Mouse (Mus musculus) lung, postnatal 0 days (tissue): ENCODE data around the gene Arhgef28. TPM values are rescaled to one million over a fixed set of nuclear protein-coding genes. Genes with fewer than 3 reads are reported as not detected.

Experiments used
- ATAC-seq: fragments of 200-750 bp; cut with Nextera tagmentation; 2 replicates; pipeline ENCODE4 v1.8.0; 2017; ENCODE audit warnings: moderate library complexity
- DNase-seq: peaks from one replicate; pipeline ENCODE4 v3.0.0-alpha.2; 2016; ENCODE audit warnings: low spot score
- H3K27ac ChIP-seq: fragments of 300-500 bp; sonication (generic); 2 replicates; pipeline ENCODE4 v1.5.1; 2014; ENCODE audit warnings: antibody characterized with exemption, mild to moderate bottlenecking, low read length, mixed read lengths
- H3K27me3 ChIP-seq: fragments of 300-500 bp; sonication (generic); replicated peaks from 2 replicates; pipeline ENCODE4 v1.6.1; 2014; ENCODE audit warnings: low read length, mixed read lengths; ENCODE audit not compliant: insufficient read depth
- H3K36me3 ChIP-seq: fragments of 300-500 bp; sonication (generic); 2 replicates; pipeline ENCODE4 v1.6.1; 2014; ENCODE audit warnings: low read length, mixed read lengths; ENCODE audit not compliant: insufficient read depth
- H3K4me1 ChIP-seq: fragments of 300-500 bp; sonication (generic); 2 replicates; pipeline ENCODE4 v1.6.1; 2014; ENCODE audit warnings: antibody characterized with exemption, low read depth, low read length, mixed read lengths; ENCODE audit not compliant: insufficient read depth
- H3K4me2 ChIP-seq: fragments of 300-500 bp; sonication (generic); replicated peaks from 2 replicates; pipeline ENCODE4 v1.6.1; 2014; ENCODE audit warnings: low read depth, mild to moderate bottlenecking, low read length, moderate library complexity, mixed read lengths
- H3K4me3 ChIP-seq: fragments of 300-500 bp; sonication (generic); 2 replicates; pipeline ENCODE4 v1.5.1; 2014; ENCODE audit warnings: low read depth, low read length
- H3K9ac ChIP-seq: fragments of 300-500 bp; sonication (generic); replicated peaks from 2 replicates; pipeline ENCODE4 v1.6.1; 2014; ENCODE audit warnings: low read depth, mild to moderate bottlenecking
- H3K9me3 ChIP-seq: fragments of 300-500 bp; sonication (generic); 2 replicates; pipeline ENCODE4 v1.6.1; 2016; ENCODE audit warnings: low read length, mixed read lengths
- CTCF ChIP-seq: IDR thresholded peaks from 2 replicates; pipeline ENCODE4 v1.5.1; 2016; ENCODE audit warnings: antibody characterized with exemption, mild to moderate bottlenecking
- EP300 ChIP-seq: IDR thresholded peaks from 2 replicates; pipeline ENCODE4 v1.6.1; 2016; ENCODE audit warnings: antibody characterized with exemption, mild to moderate bottlenecking, control low read depth
- WGBS: fragments of 180-500 bp; shearing (Covaris S2); extraction: QIAGEN DNeasy Blood & Tissue Kit; methylation state at CpG from one replicate; pipeline ENCODE4 v1.1.7; 2014; 5-methylcytosine and 5-hydroxymethylcytosine counted together
- polyA plus RNA-seq: library from polyadenylated mRNA; unstranded; fragments of >200 nt; fragmentation: Nextera tagmentation; extraction: Ambion mirVana; gene quantifications from 2 replicates; pipeline ENCODE4 v1.2.1, GENCODE M21; 2015

The Arhgef28 gene
- 42.9 and 53.0 TPM in 2 replicates for polyA plus RNA-seq

GRCm38 (mm10) chr13:98205771-98206545, at the start of gene Arhgef28:
TSS of gene Arhgef28 (minus strand) at chr13:98206439.
- TF ChIP-seq EP300 (no peak), CTCF (peak; percentile 69)
- DNase-seq = peak; percentile 86
- H3K4me1 ChIP-seq = no peaks in the 10 kb centered on the region
- no peaks in the 10 kb centered on the region for H3K36me3 ChIP-seq
- H3K4me2 ChIP-seq = peak within 1 kb of the TSS; percentile 89
- peak within 1 kb of the TSS; percentile 87 for H3K27ac ChIP-seq
- H3K4me3 ChIP-seq = peak within 1 kb of the TSS; percentile 54
- 2% methylated on average over 44 of the region's 76 CpGs for WGBS
- H3K9ac ChIP-seq = peak within 1 kb of the TSS; percentile 41
- no peaks in the 10 kb centered on the region for H3K9me3 ChIP-seq
- peak; percentile 92 for ATAC-seq
- H3K27me3 ChIP-seq = no peaks in the 10 kb centered on the region

GRCm38 (mm10) chr13:98254921-98255320, 48.7 kb upstream of the Arhgef28 start:
- Histone ChIP-seq H3K9me3 (no peaks in the 10 kb centered on the region), H3K36me3 (peaks cover 32% of the 10 kb centered on the region), H3K4me3 (no peak overlapping the region), H3K27ac (no peak overlapping the region), H3K4me2 (no peak overlapping the region), H3K4me1 (no peaks in the 10 kb centered on the region), H3K9ac (no peak overlapping the region), H3K27me3 (no peaks in the 10 kb centered on the region)
- TF ChIP-seq EP300 (no peak), CTCF (peak; percentile 15; the same call in 1 of the 2 replicates)
- WGBS = 66% methylated on average over 9 of the region's 9 CpGs
- DNase-seq (no peak), ATAC-seq (no peak)

- no peak overlapping the region for H3K9ac ChIP-seq
- no peak overlapping the region for H3K27ac ChIP-seq
- H3K36me3 ChIP-seq = peaks cover 30% of the 10 kb centered on the region
- DNase-seq (no peak), ATAC-seq (no peak)
- H3K4me1 ChIP-seq = no peaks in the 10 kb centered on the region
- no peaks in the 10 kb centered on the region for H3K27me3 ChIP-seq
- 91% methylated on average over 10 of the region's 10 CpGs for WGBS
- H3K4me2 ChIP-seq = no peak overlapping the region
- no peaks in the 10 kb centered on the region for H3K9me3 ChIP-seq
- TF ChIP-seq EP300 (no peak), CTCF (no peak)
- H3K4me3 ChIP-seq = no peak overlapping the region
Measured at GRCm38 (mm10) chr13:98249594-98249993, 43.4 kb upstream of the Arhgef28 start.

- no peak for TF ChIP-seq CTCF
- TF ChIP-seq EP300 = no peak
- no peaks in the 10 kb centered on the region for H3K9me3 ChIP-seq
- H3K4me2 ChIP-seq = no peak overlapping the region
- H3K4me1 ChIP-seq = no peaks in the 10 kb centered on the region
- DNase-seq (no peak), ATAC-seq (no peak)
- H3K36me3 ChIP-seq = peaks cover 9% of the 10 kb centered on the region; the same call in 1 of the 2 replicates
- no peak overlapping the region for H3K4me3 ChIP-seq
- H3K9ac ChIP-seq = no peak overlapping the region
- 69% methylated on average over 7 of the region's 7 CpGs for WGBS
- H3K27ac ChIP-seq = no peak overlapping the region
- H3K27me3 ChIP-seq = no peaks in the 10 kb centered on the region
Measured at GRCm38 (mm10) chr13:98245386-98245785, 39.1 kb upstream of the Arhgef28 start.

GRCm38 (mm10) chr13:98244571-98245350, 38.5 kb upstream of the Arhgef28 start:
- H3K9ac ChIP-seq = no peak overlapping the region
- no peak overlapping the region for H3K4me2 ChIP-seq
- TF ChIP-seq EP300 (no peak), CTCF (no peak)
- DNase-seq (no peak), ATAC-seq (no peak; the same call in 1 of the 2 replicates)
- no peaks in the 10 kb centered on the region for H3K27me3 ChIP-seq
- WGBS = 45% methylated on average over 5 of the region's 5 CpGs
- no peak overlapping the region for H3K4me3 ChIP-seq
- H3K9me3 ChIP-seq = no peaks in the 10 kb centered on the region
- H3K27ac ChIP-seq = no peak overlapping the region
- H3K4me1 ChIP-seq = no peaks in the 10 kb centered on the region
- peaks cover 3% of the 10 kb centered on the region; the same call in 1 of the 2 replicates for H3K36me3 ChIP-seq

GRCm38 (mm10) chr13:98241531-98242282, 35.5 kb upstream of the Arhgef28 start:
- H3K4me1 ChIP-seq = no peaks in the 10 kb centered on the region
- H3K27me3 ChIP-seq = no peaks in the 10 kb centered on the region
- DNase-seq (no peak), ATAC-seq (no peak)
- H3K9me3 ChIP-seq = no peaks in the 10 kb centered on the region
- WGBS = 56% methylated on average over 9 of the region's 9 CpGs
- TF ChIP-seq CTCF (no peak), EP300 (no peak)
- H3K4me2 ChIP-seq = no peak overlapping the region
- no peaks in the 10 kb centered on the region for H3K36me3 ChIP-seq
- H3K9ac ChIP-seq = no peak overlapping the region
- no peak overlapping the region for H3K4me3 ChIP-seq
- H3K27ac ChIP-seq = no peak overlapping the region
